Mouse (Mus musculus): ENCODE results near the gene Myrf. TPM values are rescaled to one million over a fixed set of nuclear protein-coding genes. Genes with fewer than 3 reads are reported as not detected.

The Myrf gene
- polyA plus RNA-seq, 1 experiment from 2014 or later = 12.0 TPM

DNA sequence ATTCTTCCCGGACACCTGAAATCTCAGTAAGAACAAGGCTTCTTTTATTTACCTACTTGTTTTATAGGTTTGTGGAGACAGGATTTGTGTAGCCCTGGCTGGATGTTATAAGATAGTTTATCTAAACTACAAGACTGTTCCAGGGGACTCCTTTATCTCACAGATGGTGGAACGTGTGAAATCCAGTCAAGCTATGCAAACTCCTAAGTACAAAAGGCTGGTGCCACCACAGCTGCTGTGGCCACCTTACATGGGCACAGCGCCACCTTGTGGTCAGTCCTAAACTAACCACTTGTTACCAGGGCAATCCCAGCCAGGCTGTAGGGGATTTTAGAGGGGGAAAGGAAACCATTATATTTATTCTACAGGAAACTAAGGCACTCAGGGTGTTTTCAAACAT, 41.8 kb downstream of the Myrf start:
- WGBS = 21% methylated on average over 3 of the region's 3 CpGs
- peaks cover 10% of the 10 kb centered on the region; the same call in 1 of the 2 replicates for H3K4me1 ChIP-seq (replicated peaks)
- H3K36me3 ChIP-seq = peaks cover 28% of the 10 kb centered on the region
- no peak overlapping the region for H3K9ac ChIP-seq
- ATAC-seq = peak; percentile 31; the same call in 1 of the 2 replicates
- no peak overlapping the region for H3K4me2 ChIP-seq (replicated peaks)
- no peaks in the 10 kb centered on the region for H3K27me3 ChIP-seq (replicated peaks)
- no peak overlapping the region for H3K27ac ChIP-seq
- H3K4me3 ChIP-seq (replicated peaks) = no peak overlapping the region
- no peaks in the 10 kb centered on the region for H3K9me3 ChIP-seq

DNA sequence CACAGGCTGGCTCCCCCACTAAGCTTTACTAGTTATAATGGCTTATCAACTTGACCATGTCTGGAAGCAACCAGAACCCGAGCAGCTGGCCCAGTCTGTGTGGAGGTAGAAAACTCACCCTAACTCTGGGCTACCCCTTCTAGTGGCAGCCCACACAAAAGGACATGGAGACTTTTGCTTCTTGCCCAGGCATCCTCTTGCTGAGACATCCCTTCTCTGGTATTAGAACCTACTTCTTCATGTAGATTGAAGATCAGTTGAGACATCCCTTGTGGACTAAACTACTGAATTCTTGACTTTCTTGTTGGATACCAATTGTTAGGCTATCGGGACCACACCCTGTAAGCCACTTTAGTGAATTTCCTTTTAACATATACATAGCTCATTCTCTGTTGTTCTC, 42.3 kb downstream of the Myrf start:
- H3K4me2 ChIP-seq (replicated peaks) = no peak overlapping the region
- 64% methylated on average over 2 of the region's 2 CpGs for WGBS
- no peak overlapping the region for H3K27ac ChIP-seq
- peaks cover 10% of the 10 kb centered on the region; the same call in 1 of the 2 replicates for H3K4me1 ChIP-seq (replicated peaks)
- no peak overlapping the region for H3K9ac ChIP-seq
- no peak for ATAC-seq
- H3K9me3 ChIP-seq = no peaks in the 10 kb centered on the region
- peaks cover 33% of the 10 kb centered on the region for H3K36me3 ChIP-seq
- no peak overlapping the region for H3K4me3 ChIP-seq (replicated peaks)
- H3K27me3 ChIP-seq (replicated peaks) = no peaks in the 10 kb centered on the region

DNA sequence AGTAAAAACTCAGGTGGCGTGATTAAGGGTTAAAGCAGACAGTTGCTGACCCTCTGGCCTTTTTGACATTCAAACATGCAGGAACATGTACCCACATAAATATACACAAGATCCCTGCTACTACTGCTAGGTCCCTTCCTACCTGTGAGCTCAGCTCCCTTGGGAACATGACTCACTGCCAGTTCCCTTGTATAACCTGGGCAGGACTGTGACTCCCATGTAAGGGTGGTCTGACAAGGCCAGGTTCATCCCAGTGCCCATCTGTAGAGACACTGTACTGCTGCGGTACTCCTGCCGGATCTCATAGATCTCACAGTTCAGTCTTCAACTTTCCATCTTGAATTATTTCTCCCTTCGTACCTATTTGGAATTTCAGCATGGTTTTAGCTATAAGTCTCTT, 43.4 kb downstream of the Myrf start:
- WGBS = 87% methylated on average over 4 of the region's 4 CpGs
- Histone ChIP-seq H3K4me3 (replicated peaks) (no peak overlapping the region), H3K27ac (no peak overlapping the region), H3K9me3 (no peaks in the 10 kb centered on the region), H3K36me3 (peaks cover 42% of the 10 kb centered on the region), H3K4me1 (replicated peaks) (0 out of 2 replicates have a peak, but pooled peaks cover 2% of the 10 kb centered on the region), H3K4me2 (replicated peaks) (no peak overlapping the region), H3K27me3 (replicated peaks) (no peaks in the 10 kb centered on the region), H3K9ac (no peak overlapping the region)
- no peak for ATAC-seq

DNA sequence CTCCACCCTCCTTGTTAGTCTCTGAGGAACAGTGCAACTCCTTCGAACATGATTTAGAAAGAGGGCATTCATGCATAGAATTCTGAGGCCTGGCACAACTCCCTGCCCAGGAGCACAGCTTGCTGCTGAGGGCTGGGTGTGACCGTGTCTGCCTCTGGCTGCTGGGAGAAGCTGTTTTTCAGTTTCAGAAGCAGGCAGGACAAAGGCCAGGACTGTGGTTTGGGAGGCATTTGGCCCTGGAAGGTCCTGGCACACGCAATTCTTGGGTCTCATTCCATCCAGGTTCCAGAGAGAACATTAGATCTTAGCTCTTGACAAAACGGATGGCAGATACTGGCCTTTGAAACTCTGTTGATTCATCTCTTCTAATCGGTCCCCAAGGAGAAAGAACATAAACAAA, 45.3 kb downstream of the Myrf start:
- WGBS = 74% methylated on average over 5 of the region's 5 CpGs
- ATAC-seq = no peak

DNA sequence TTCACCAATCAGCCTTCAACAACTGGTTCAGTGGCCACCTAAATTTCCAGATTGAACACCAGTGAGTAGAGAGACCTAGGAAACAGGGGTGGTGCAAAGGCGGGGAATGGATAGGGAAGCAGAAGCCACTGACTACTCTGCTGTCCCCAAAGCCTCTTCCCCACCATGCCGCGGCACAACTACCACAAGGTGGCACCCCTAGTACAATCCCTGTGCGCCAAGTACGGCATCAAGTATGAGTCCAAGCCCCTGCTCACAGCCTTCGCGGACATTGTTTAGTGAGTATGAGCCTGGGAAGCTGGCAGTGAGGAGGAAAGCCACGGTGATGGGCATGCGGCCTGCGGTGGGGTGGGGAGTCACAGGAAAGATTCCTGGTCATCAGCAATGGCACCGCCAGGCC, 46.2 kb downstream of the Myrf start:
- Histone ChIP-seq H3K27me3 (replicated peaks) (no peaks in the 10 kb centered on the region), H3K4me1 (replicated peaks) (peaks cover 12% of the 10 kb centered on the region; the same call in 1 of the 2 replicates), H3K36me3 (peaks cover 42% of the 10 kb centered on the region)

More for the DNA sequence above, 45.3 kb downstream of the Myrf start:
- Histone ChIP-seq H3K27me3 (replicated peaks) (no peaks in the 10 kb centered on the region), H3K4me2 (replicated peaks) (no peak overlapping the region), H3K4me1 (replicated peaks) (peaks cover 7% of the 10 kb centered on the region; the same call in 1 of the 2 replicates), H3K27ac (no peak overlapping the region), H3K9me3 (no peaks in the 10 kb centered on the region), H3K4me3 (replicated peaks) (no peak overlapping the region), H3K9ac (no peak overlapping the region), H3K36me3 (peaks cover 43% of the 10 kb centered on the region)

DNA sequence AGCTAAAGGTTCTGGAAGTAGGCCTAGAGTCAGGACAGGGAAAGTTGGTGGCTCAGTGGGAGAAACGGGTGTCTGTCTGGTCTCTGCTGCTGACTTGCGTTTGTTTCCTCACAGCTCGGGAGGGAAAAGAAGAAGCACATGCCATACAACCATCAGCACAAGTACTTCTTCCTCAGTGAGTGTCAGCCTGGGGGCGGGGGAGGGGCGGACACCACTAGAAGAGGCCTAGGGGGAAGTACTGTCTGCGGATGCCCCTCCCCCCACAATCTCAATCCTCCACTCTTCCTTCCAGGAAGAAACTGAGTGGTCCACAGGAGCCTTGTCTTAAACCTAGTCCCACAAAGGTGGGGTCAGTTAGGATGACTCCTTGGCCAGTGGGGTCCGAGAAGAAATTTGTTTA, 49.2 kb downstream of the Myrf start:
- ATAC-seq = no peak
- H3K9ac ChIP-seq = no peak overlapping the region
- H3K4me1 ChIP-seq (replicated peaks) = peaks cover 20% of the 10 kb centered on the region; the same call in 1 of the 2 replicates
- no peak overlapping the region for H3K4me3 ChIP-seq (replicated peaks)
- H3K27me3 ChIP-seq (replicated peaks) = no peaks in the 10 kb centered on the region
- no peaks in the 10 kb centered on the region for H3K9me3 ChIP-seq
- no peak overlapping the region for H3K4me2 ChIP-seq (replicated peaks)
- H3K27ac ChIP-seq = no peak overlapping the region
- H3K36me3 ChIP-seq = peaks cover 69% of the 10 kb centered on the region
- 72% methylated on average over 7 of the region's 7 CpGs for WGBS

More for the DNA sequence above, 46.2 kb downstream of the Myrf start:
- Histone ChIP-seq H3K9ac (no peak overlapping the region), H3K9me3 (no peaks in the 10 kb centered on the region), H3K27ac (no peak overlapping the region), H3K4me2 (replicated peaks) (no peak overlapping the region), H3K4me3 (replicated peaks) (no peak overlapping the region)
- 82% methylated on average over 11 of the region's 11 CpGs for WGBS
- no peak for ATAC-seq

DNA sequence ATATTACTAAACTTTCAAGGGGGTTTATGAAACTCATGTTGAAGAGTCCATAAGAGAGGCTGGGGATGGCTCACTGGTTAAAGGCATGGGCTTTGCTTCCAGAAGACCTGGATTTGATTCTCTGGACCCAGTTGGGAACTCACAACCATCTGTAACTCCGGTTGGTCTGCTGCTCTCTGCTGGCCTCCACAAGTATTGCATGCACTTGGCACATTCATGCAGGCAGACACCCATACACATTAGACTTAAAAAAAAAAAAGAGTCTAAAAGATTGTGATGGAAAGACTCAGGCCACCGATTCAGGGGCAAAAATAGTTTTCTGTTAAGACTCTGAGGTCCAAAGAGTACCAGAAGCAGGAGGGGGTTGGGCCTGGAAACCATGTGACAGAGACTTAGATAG, 49.8 kb downstream of the Myrf start:
- H3K4me2 ChIP-seq (replicated peaks) = no peak overlapping the region
- no peak overlapping the region for H3K27ac ChIP-seq
- no peaks in the 10 kb centered on the region for H3K27me3 ChIP-seq (replicated peaks)
- H3K36me3 ChIP-seq = peaks cover 74% of the 10 kb centered on the region
- no peaks in the 10 kb centered on the region for H3K9me3 ChIP-seq
- WGBS = 35% methylated on average over 2 of the region's 2 CpGs
- peaks cover 20% of the 10 kb centered on the region; the same call in 1 of the 2 replicates for H3K4me1 ChIP-seq (replicated peaks)
- H3K4me3 ChIP-seq (replicated peaks) = no peak overlapping the region
- no peak overlapping the region for H3K9ac ChIP-seq
- ATAC-seq = peak; percentile 27; the same call in 1 of the 2 replicates

DNA sequence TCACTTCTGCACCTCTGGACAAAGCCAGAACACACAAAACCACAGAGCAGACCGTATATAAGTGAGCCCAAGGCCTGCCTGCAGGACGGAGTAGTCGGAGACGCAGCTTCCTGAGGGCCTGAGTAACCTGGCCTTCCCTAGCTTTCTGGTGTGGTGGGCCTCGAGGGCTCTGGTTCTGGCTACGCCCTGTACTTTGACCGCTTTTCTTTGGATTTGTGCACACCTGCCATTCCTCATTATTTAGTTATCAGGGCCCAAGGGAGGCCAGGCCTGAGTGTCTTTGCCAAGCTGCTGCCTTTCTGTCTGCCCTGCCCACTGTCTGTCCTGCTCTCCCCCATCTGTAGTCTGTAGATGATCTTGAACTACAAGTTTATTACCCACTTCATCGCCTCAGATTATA, 50.6 kb downstream of the Myrf start:
- WGBS = 81% methylated on average over 8 of the region's 8 CpGs
- Histone ChIP-seq H3K4me1 (replicated peaks) (peaks cover 28% of the 10 kb centered on the region; the same call in 1 of the 2 replicates), H3K4me3 (replicated peaks) (no peak overlapping the region), H3K9me3 (no peaks in the 10 kb centered on the region), H3K27ac (peak overlapping the region; percentile 34; the same call in 1 of the 2 replicates), H3K4me2 (replicated peaks) (no peak overlapping the region), H3K27me3 (replicated peaks) (no peaks in the 10 kb centered on the region), H3K9ac (0 out of 2 replicates have a peak overlapping the region, but pooled peaks have one; percentile 9), H3K36me3 (peaks cover 78% of the 10 kb centered on the region)
- peak; percentile 75 for ATAC-seq

DNA sequence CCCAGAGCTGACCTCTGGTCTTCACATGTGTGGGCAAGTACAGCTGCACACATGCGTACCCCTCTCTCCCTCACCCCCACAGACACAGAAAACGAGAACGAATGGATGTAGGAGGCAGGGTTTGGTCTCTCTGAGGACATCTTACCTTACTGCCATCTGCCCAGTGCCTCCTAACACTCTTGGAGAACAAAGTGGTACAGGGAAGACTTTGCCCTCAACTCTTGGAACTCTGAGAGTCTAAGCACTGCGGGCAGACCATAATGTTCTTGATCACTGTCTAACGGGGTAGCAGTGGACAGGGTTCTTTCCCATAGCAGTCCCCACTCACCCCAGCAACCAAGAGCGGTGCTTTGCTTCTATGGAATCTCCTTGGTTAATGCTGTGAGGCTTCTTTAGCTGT, 51.5 kb downstream of the Myrf start:
- H3K4me1 ChIP-seq (replicated peaks) = peaks cover 34% of the 10 kb centered on the region
- H3K9ac ChIP-seq = no peak overlapping the region
- H3K9me3 ChIP-seq = no peaks in the 10 kb centered on the region
- H3K4me2 ChIP-seq (replicated peaks) = no peak overlapping the region
- peaks cover 72% of the 10 kb centered on the region for H3K36me3 ChIP-seq
- 0 out of 2 replicates have a peak overlapping the region, but pooled peaks have one; percentile 22 for H3K27ac ChIP-seq
- ATAC-seq = no peak
- no peaks in the 10 kb centered on the region for H3K27me3 ChIP-seq (replicated peaks)
- H3K4me3 ChIP-seq (replicated peaks) = no peak overlapping the region
- WGBS = 92% methylated on average over 6 of the region's 6 CpGs

DNA sequence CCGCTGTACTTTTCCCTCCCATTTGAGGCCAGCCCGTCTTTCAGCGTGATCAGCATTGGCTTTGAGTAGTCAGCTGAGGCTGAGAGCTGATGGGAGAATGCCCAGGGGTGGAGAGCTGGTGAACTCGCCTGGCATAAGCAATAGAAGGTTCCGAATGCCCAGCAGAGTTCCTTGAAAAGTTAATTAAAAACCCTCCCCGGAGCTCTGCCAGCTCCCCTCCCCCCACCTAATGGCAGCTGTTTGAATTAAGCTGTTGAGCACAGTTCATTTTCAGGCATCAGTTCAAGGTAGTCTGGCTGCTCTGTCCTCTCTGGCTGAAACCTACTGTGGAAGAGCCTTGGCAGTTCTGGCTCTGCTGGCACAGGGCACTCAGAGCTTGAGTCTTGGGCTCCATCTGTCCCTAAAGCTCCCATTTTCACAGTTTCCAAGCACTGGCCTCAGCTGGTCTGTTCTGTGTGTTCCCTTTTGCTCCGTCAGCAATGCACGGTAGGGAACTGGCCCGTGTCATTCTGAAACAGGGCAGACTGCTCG, 52.2 kb downstream of the Myrf start:
- Histone ChIP-seq H3K27ac (peak overlapping the region; percentile 22; the same call in 1 of the 2 replicates), H3K4me3 (replicated peaks) (no peak overlapping the region)
- 77% methylated on average over 10 of the region's 10 CpGs for WGBS

DNA sequence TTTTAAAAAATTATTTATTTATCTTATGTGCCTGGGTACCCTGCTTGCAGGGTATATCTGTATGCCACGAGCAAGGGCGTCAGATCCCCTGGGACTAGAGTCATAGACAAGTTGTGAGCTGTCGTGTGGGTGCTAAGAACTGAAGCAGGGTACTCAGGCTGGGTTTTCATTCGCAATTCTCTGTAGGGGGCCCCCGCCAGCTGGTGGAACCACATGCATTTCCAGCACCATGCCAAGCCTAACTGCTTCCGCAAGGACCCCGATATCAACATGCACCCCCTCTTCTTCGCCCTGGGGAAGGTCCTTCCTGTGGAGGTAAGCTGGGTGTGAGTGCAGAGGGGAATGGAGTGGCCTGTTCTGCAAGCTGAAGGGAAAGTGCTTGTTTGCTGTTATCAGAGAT, 54.0 kb downstream of the Myrf start:
- Histone ChIP-seq H3K4me2 (replicated peaks) (no peak overlapping the region), H3K4me3 (replicated peaks) (no peak overlapping the region), H3K27me3 (replicated peaks) (no peaks in the 10 kb centered on the region), H3K9ac (no peak overlapping the region), H3K36me3 (peaks cover 52% of the 10 kb centered on the region), H3K4me1 (replicated peaks) (peaks cover 39% of the 10 kb centered on the region), H3K27ac (no peak overlapping the region), H3K9me3 (no peaks in the 10 kb centered on the region)
- ATAC-seq = no peak
- WGBS = 94% methylated on average over 8 of the region's 8 CpGs

More for the DNA sequence above, 52.2 kb downstream of the Myrf start:
- H3K9ac ChIP-seq = no peak overlapping the region
- H3K36me3 ChIP-seq = peaks cover 65% of the 10 kb centered on the region
- H3K27me3 ChIP-seq (replicated peaks) = no peaks in the 10 kb centered on the region
- no peak overlapping the region for H3K4me2 ChIP-seq (replicated peaks)
- H3K9me3 ChIP-seq = no peaks in the 10 kb centered on the region
- peaks cover 34% of the 10 kb centered on the region for H3K4me1 ChIP-seq (replicated peaks)
- no peak for ATAC-seq

DNA sequence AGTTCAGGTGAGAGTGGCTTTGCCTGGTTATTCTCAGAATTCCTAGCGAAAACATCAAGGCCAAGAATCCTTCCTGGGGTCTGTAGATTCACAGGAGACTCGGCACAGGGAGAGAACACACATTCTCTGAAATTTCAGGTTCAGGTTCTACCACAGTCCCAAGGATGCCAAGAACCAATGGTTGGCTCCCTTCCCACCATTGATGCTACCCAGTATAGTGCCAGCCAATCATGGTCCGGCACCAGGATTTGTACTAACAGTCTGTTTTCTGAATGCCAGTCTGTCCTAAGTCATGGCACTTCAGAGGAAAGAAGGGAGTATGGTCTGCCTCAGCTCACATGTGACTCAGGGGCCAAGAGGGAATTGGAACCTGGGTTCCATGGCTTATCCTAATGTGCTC, 54.7 kb downstream of the Myrf start:
- 95% methylated on average over 3 of the region's 3 CpGs for WGBS

DNA sequence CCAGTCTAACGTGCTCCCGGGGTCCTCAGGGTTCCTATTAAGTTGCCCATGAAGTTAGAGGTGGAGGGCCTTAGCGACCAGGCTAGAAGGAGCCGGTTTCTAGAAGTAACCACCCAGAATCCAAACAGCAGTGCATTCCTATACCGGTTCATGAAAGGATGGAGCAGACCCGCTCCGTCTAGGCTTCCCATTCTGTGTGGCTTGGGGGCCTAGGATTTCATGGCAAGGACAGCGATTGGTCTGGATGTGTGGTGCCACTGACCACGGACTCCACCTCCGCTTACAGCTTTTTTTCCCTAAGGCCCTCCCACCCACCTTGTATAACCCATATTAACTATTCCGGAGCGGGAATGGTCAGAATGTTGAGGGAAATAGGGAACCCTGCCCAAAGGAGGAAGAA, 56.5 kb downstream of the Myrf start:
- peak overlapping the region; percentile 92 for H3K4me3 ChIP-seq (replicated peaks)
- peak overlapping the region; percentile 97 for H3K27ac ChIP-seq
- ATAC-seq = peak; percentile 56
- H3K4me2 ChIP-seq (replicated peaks) = peak overlapping the region; percentile 61
- no peaks in the 10 kb centered on the region for H3K27me3 ChIP-seq (replicated peaks)
- peaks cover 37% of the 10 kb centered on the region for H3K36me3 ChIP-seq
- peaks cover 28% of the 10 kb centered on the region for H3K4me1 ChIP-seq (replicated peaks)
- peak overlapping the region; percentile 97 for H3K9ac ChIP-seq
- 2% methylated on average over 12 of the region's 12 CpGs for WGBS
- no peaks in the 10 kb centered on the region for H3K9me3 ChIP-seq

More for the DNA sequence above, 54.7 kb downstream of the Myrf start:
- Histone ChIP-seq H3K4me1 (replicated peaks) (peaks cover 33% of the 10 kb centered on the region), H3K9me3 (no peaks in the 10 kb centered on the region), H3K9ac (no peak overlapping the region), H3K27ac (no peak overlapping the region), H3K4me2 (replicated peaks) (0 out of 2 replicates have a peak overlapping the region, but pooled peaks have one; percentile 4), H3K36me3 (peaks cover 49% of the 10 kb centered on the region), H3K4me3 (replicated peaks) (no peak overlapping the region), H3K27me3 (replicated peaks) (no peaks in the 10 kb centered on the region)
- ATAC-seq = no peak

Data from intestine, embryonic 15.5 days (tissue).